Mouse (Mus musculus) liver, adult 2 months (tissue): ENCODE data around the gene Lysmd2. TPM values are rescaled to one million over a fixed set of nuclear protein-coding genes. Genes with fewer than 3 reads are reported as not detected.
"Not testable (repeated sequence)": the region's sequence is repeated elsewhere in the genome, so short reads cannot be mapped to it uniquely, and the experiment has no call there.

Experiments
- DNase-seq: peaks from one replicate; pipeline ENCODE4 v3.0.0-alpha.2; 2011; ENCODE audit warnings: low read depth, low spot score; ENCODE audit errors: extremely low read depth
- H3K27ac ChIP-seq: fragments of 200-500 bp; replicated peaks from 2 replicates; pipeline ENCODE4 v1.5.1; 2012; ENCODE audit warnings: low read depth, mild to moderate bottlenecking, control low read depth, inconsistent platforms, low read length; ENCODE audit not compliant: insufficient read depth
- H3K27me3 ChIP-seq: fragments of 200-500 bp; 2 replicates; pipeline ENCODE4 v1.6.1; 2012; ENCODE audit warnings: mild to moderate bottlenecking, moderate library complexity, low read length, inconsistent platforms; ENCODE audit not compliant: control insufficient read depth, insufficient read depth
- H3K36me3 ChIP-seq: fragments of 200-500 bp; 2 replicates; pipeline ENCODE4 v1.6.1; 2012; ENCODE audit warnings: low read length, inconsistent platforms; ENCODE audit not compliant: control insufficient read depth, insufficient read depth
- H3K4me1 ChIP-seq: fragments of 200-500 bp; 2 replicates; pipeline ENCODE4 v1.6.1; 2011; ENCODE audit warnings: low read length; ENCODE audit not compliant: control insufficient read depth, insufficient read depth
- H3K4me3 ChIP-seq: fragments of 200-500 bp; 2 replicates; pipeline ENCODE4 v1.5.1; 2011; ENCODE audit warnings: low read depth, mild to moderate bottlenecking, control low read depth, low read length, moderate library complexity; ENCODE audit not compliant: insufficient read depth
- H3K79me2 ChIP-seq: fragments of 200-500 bp; 2 replicates; pipeline ENCODE4 v1.6.1; 2012; ENCODE audit warnings: inconsistent platforms, mild to moderate bottlenecking, low read length, moderate library complexity; ENCODE audit not compliant: control insufficient read depth, insufficient read depth
- H3K9ac ChIP-seq: fragments of 200-500 bp; 2 replicates; pipeline ENCODE4 v1.6.1; 2012; ENCODE audit warnings: low read depth, mild to moderate bottlenecking, control low read depth, inconsistent platforms, low read length
- CTCF ChIP-seq: fragments of 200-500 bp; IDR thresholded peaks from 2 replicates; pipeline ENCODE4 v1.5.1; 2011; ENCODE audit warnings: low read depth, low read length, control low read depth
- POLR2A ChIP-seq: fragments of 200-500 bp; IDR thresholded peaks from 2 replicates; pipeline ENCODE4 v1.6.1; 2011; ENCODE audit warnings: low read length, control low read depth; ENCODE audit not compliant: insufficient read depth; ENCODE audit errors: extremely low read depth
- WGBS: fragments of 180-500 bp; shearing (Covaris S2); methylation state at CpG from one replicate; pipeline ENCODE4 v1.1.7; 2018; 5-methylcytosine and 5-hydroxymethylcytosine counted together
- polyA plus RNA-seq: library from polyadenylated mRNA; depleted of rRNA; stranded (reverse); fragments of >200 nt; gene quantifications from 2 replicates; pipeline ENCODE4 v1.2.3, GENCODE M21; 2012
- total RNA-seq: library from RNA; depleted of rRNA; stranded (reverse); fragments of >200 nt; gene quantifications from 2 replicates; pipeline ENCODE4 v1.2.3, GENCODE M21; 2014

Gene Lysmd2
- total and polyA plus RNA-seq, 2 experiments: 1.7 to 1.8 TPM

- Histone ChIP-seq H3K27me3 (no peaks in the 10 kb centered on the region), H3K4me1 (no peaks in the 10 kb centered on the region), H3K27ac (no peak overlapping the region), H3K36me3 (no peaks in the 10 kb centered on the region), H3K9ac (no peak overlapping the region), H3K4me3 (no peak overlapping the region), H3K79me2 (no peaks in the 10 kb centered on the region)
- TF ChIP-seq CTCF (no peak), POLR2A (no peak)
- DNase-seq: no peak
- WGBS: 95% methylated on average over 8 of the region's 8 CpGs
Observed at GRCm38 (mm10) chr9:75633603-75634002, 8.1 kb downstream of the Lysmd2 start.

GRCm38 (mm10) chr9:75634226-75634625 is 8.7 kb downstream of the Lysmd2 start:
- 89% methylated on average over 4 of the region's 4 CpGs for WGBS
- no peak for TF ChIP-seq CTCF
- no peak for TF ChIP-seq POLR2A
- no peak overlapping the region for H3K9ac ChIP-seq
- H3K4me1 ChIP-seq: no peaks in the 10 kb centered on the region
- no peaks in the 10 kb centered on the region for H3K27me3 ChIP-seq
- H3K27ac ChIP-seq: no peak overlapping the region
- H3K36me3 ChIP-seq: no peaks in the 10 kb centered on the region
- DNase-seq: no peak
- no peak overlapping the region for H3K4me3 ChIP-seq
- H3K79me2 ChIP-seq: no peaks in the 10 kb centered on the region

- Histone ChIP-seq H3K79me2 (no peaks in the 10 kb centered on the region), H3K4me1 (no peaks in the 10 kb centered on the region), H3K27me3 (no peaks in the 10 kb centered on the region), H3K9ac (no peak overlapping the region), H3K36me3 (no peaks in the 10 kb centered on the region), H3K4me3 (no peak overlapping the region), H3K27ac (no peak overlapping the region)
- DNase-seq: no peak
- 14% methylated on average over 3 of the region's 3 CpGs for WGBS
- no peak for TF ChIP-seq CTCF
- TF ChIP-seq POLR2A: no peak
Observed at GRCm38 (mm10) chr9:75645405-75645804, 19.9 kb downstream of the Lysmd2 start.

GRCm38 (mm10) chr9:75653981-75654911 is 28.7 kb downstream of the Lysmd2 start:
- TF ChIP-seq CTCF: no peak
- no peak for TF ChIP-seq POLR2A
- DNase-seq: no peak
- H3K79me2 ChIP-seq: no peaks in the 10 kb centered on the region
- no peak overlapping the region for H3K27ac ChIP-seq
- 45% methylated on average over 12 of the region's 12 CpGs for WGBS
- H3K4me3 ChIP-seq: no peak overlapping the region
- no peaks in the 10 kb centered on the region for H3K36me3 ChIP-seq
- H3K4me1 ChIP-seq: no peaks in the 10 kb centered on the region
- H3K27me3 ChIP-seq: no peaks in the 10 kb centered on the region
- no peak overlapping the region for H3K9ac ChIP-seq

GRCm38 (mm10) chr9:75656456-75656855 is 30.9 kb downstream of the Lysmd2 start:
- H3K27ac ChIP-seq, H3K27me3 ChIP-seq, H3K9ac ChIP-seq, H3K4me1 ChIP-seq, H3K36me3 ChIP-seq, H3K4me3 ChIP-seq, H3K79me2 ChIP-seq, DNase-seq: not testable (repeated sequence)
- 94% methylated on average over 3 of the region's 3 CpGs for WGBS

GRCm38 (mm10) chr9:75660917-75661316 is 35.4 kb downstream of the Lysmd2 start:
- H3K4me1 ChIP-seq: no peaks in the 10 kb centered on the region
- no peaks in the 10 kb centered on the region for H3K27me3 ChIP-seq
- no peak for DNase-seq
- 85% methylated on average over 8 of the region's 8 CpGs for WGBS
- no peak overlapping the region for H3K9ac ChIP-seq
- no peak overlapping the region for H3K27ac ChIP-seq
- TF ChIP-seq POLR2A: no peak
- TF ChIP-seq CTCF: no peak
- H3K4me3 ChIP-seq: no peak overlapping the region
- no peaks in the 10 kb centered on the region for H3K79me2 ChIP-seq
- no peaks in the 10 kb centered on the region for H3K36me3 ChIP-seq
